Mouse (Mus musculus) kidney, adult 11 months (tissue): ENCODE measurements around the gene Sppl2b.

ENCODE experiments used
- DNase-seq: peaks from one replicate; pipeline ENCODE4 v3.0.0; 2022

Sppl2b gene

GRCm38 (mm10) chr10:80855749-80856073 is 636 bp downstream of the Sppl2b start:
- DNase-seq: no peak

- no peak for DNase-seq
Measured at GRCm38 (mm10) chr10:80856267-80856666, 1.2 kb downstream of the Sppl2b start.

- no peak for DNase-seq
Measured at GRCm38 (mm10) chr10:80856908-80857307, 1.8 kb downstream of the Sppl2b start.

- DNase-seq: no peak
Measured at GRCm38 (mm10) chr10:80857386-80857785, 2.3 kb downstream of the Sppl2b start.

- no peak for DNase-seq
Measured at GRCm38 (mm10) chr10:80857848-80858247, 2.8 kb downstream of the Sppl2b start.

- no peak for DNase-seq
Measured at GRCm38 (mm10) chr10:80858350-80858935, 3.4 kb downstream of the Sppl2b start.

- DNase-seq: no peak
Measured at GRCm38 (mm10) chr10:80862305-80862704, 7.2 kb downstream of the Sppl2b start.

- DNase-seq: no peak
Measured at GRCm38 (mm10) chr10:80864446-80864845, 9.4 kb downstream of the Sppl2b start.

- peak; percentile 83 for DNase-seq
Measured at GRCm38 (mm10) chr10:80870993-80871392, 15.9 kb downstream of the Sppl2b start.

- peak; percentile 20 for DNase-seq
Measured at GRCm38 (mm10) chr10:80871581-80871980, 16.5 kb downstream of the Sppl2b start, which contains the start of gene Tmprss9. Tmprss9 (plus strand) TSS chr10:80871848.

- no peak for DNase-seq
Measured at GRCm38 (mm10) chr10:80874035-80874434, 19.0 kb downstream of the Sppl2b start.

GRCm38 (mm10) chr10:80876028-80876427 is 21.0 kb downstream of the Sppl2b start:
- peak; percentile 38 for DNase-seq

- no peak for DNase-seq
Measured at GRCm38 (mm10) chr10:80876594-80876993, 21.5 kb downstream of the Sppl2b start.

- peak; percentile 38 for DNase-seq
Measured at GRCm38 (mm10) chr10:80880131-80880641, 25.1 kb downstream of the Sppl2b start.

- no peak for DNase-seq
Measured at GRCm38 (mm10) chr10:80880901-80881300, 25.8 kb downstream of the Sppl2b start.

GRCm38 (mm10) chr10:80881301-80881700 is 26.2 kb downstream of the Sppl2b start:
- peak; percentile 67 for DNase-seq

GRCm38 (mm10) chr10:80887181-80887580 is 32.1 kb downstream of the Sppl2b start:
- DNase-seq: peak; percentile 78

GRCm38 (mm10) chr10:80895100-80895499 is 40.0 kb downstream of the Sppl2b start:
- DNase-seq: no peak

- no peak for DNase-seq
Measured at GRCm38 (mm10) chr10:80895697-80896096, 40.6 kb downstream of the Sppl2b start.

GRCm38 (mm10) chr10:80896581-80897485 is 41.8 kb downstream of the Sppl2b start:
- DNase-seq: no peak

GRCm38 (mm10) chr10:80897861-80898510 is 42.9 kb downstream of the Sppl2b start:
- DNase-seq: no peak

GRCm38 (mm10) chr10:80899074-80899473 is 44.0 kb downstream of the Sppl2b start:
- no peak for DNase-seq

- DNase-seq: no peak
Measured at GRCm38 (mm10) chr10:80899591-80900317, 44.7 kb downstream of the Sppl2b start.
